Mouse (Mus musculus): ENCODE measurements around the gene Dennd1a.

- TF ChIP-seq POLR2A (IDR thresholded peaks at IDR 0.05; ENCODE audit: insufficient read depth, low read depth, low read length) (no peak), CTCF (IDR thresholded peaks at IDR 0.05) (peak; percentile 74)
Observed at GRCm38 (mm10) chr2:37774571-37774970, 512.6 kb downstream of the Dennd1a start.

Data from heart, adult 2 months (tissue).